Mouse (Mus musculus) c-Kit-positive CD71-positive TER-119-negative erythroid progenitor cells, embryonic 14.5 days (primary cell): ENCODE data around the gene Iqce.
A peak's percentile ranks its signal among the peaks of the same experiment; 100 is the strongest.
"Not testable (repeated sequence)": the region's sequence is repeated elsewhere in the genome, so short reads cannot be mapped to it uniquely, and the experiment has no call there.

ENCODE experiments used
- DNase-seq: peaks from one replicate; pipeline ENCODE4 v3.0.0-alpha.2; 2013; ENCODE audit warnings: low read depth

Iqce gene

GRCm38 (mm10) chr5:140704378-140705251 lies 2.4 kb upstream of the Iqce start, which contains the start of gene Brat1:
Gene Brat1, plus strand, starts transcription at chr5:140705011.
- peak; percentile 100 for DNase-seq

GRCm38 (mm10) chr5:140703480-140704377 lies 1.6 kb upstream of the Iqce start:
- peak; percentile 21 for DNase-seq

- DNase-seq: peak; percentile 10
Measured at GRCm38 (mm10) chr5:140702618-140703175, 519 bp upstream of the Iqce start.

- DNase-seq: no peak
Measured at GRCm38 (mm10) chr5:140701661-140702060, 517 bp downstream of the Iqce start.

- DNase-seq: no peak
Measured at GRCm38 (mm10) chr5:140699776-140700175, 2.4 kb downstream of the Iqce start.

- DNase-seq: no peak
Measured at GRCm38 (mm10) chr5:140695987-140696386, 6.2 kb downstream of the Iqce start.

- DNase-seq: no peak
Measured at GRCm38 (mm10) chr5:140688434-140688833, 13.7 kb downstream of the Iqce start.

- DNase-seq: peak; percentile 28
Measured at GRCm38 (mm10) chr5:140684343-140685148, 17.6 kb downstream of the Iqce start.

- no peak for DNase-seq
Measured at GRCm38 (mm10) chr5:140682113-140682512, 20.1 kb downstream of the Iqce start.

GRCm38 (mm10) chr5:140680950-140681349 lies 21.2 kb downstream of the Iqce start:
- no peak for DNase-seq

- no peak for DNase-seq
Measured at GRCm38 (mm10) chr5:140680051-140680450, 22.1 kb downstream of the Iqce start.

GRCm38 (mm10) chr5:140677137-140677536 lies 25.0 kb downstream of the Iqce start:
- no peak for DNase-seq

- no peak for DNase-seq
Measured at GRCm38 (mm10) chr5:140675640-140676039, 26.5 kb downstream of the Iqce start.

GRCm38 (mm10) chr5:140675079-140675478 lies 27.1 kb downstream of the Iqce start:
- DNase-seq: no peak

GRCm38 (mm10) chr5:140674036-140674435 lies 28.1 kb downstream of the Iqce start:
- no peak for DNase-seq

- DNase-seq: not testable (repeated sequence)
Measured at GRCm38 (mm10) chr5:140672603-140673002, 29.6 kb downstream of the Iqce start.

GRCm38 (mm10) chr5:140672115-140672514 lies 30.1 kb downstream of the Iqce start:
- no peak for DNase-seq

GRCm38 (mm10) chr5:140663621-140664180 lies 38.5 kb downstream of the Iqce start:
- DNase-seq: no peak

GRCm38 (mm10) chr5:140662741-140663592 lies 39.2 kb downstream of the Iqce start:
- no peak for DNase-seq
